Mouse (Mus musculus): ENCODE data around the gene Rhox4g.
"Not testable (repeated sequence)": the region's sequence is repeated elsewhere in the genome, so short reads cannot be mapped to it uniquely, and the experiment has no call there.

Gene Rhox4g

DNA sequence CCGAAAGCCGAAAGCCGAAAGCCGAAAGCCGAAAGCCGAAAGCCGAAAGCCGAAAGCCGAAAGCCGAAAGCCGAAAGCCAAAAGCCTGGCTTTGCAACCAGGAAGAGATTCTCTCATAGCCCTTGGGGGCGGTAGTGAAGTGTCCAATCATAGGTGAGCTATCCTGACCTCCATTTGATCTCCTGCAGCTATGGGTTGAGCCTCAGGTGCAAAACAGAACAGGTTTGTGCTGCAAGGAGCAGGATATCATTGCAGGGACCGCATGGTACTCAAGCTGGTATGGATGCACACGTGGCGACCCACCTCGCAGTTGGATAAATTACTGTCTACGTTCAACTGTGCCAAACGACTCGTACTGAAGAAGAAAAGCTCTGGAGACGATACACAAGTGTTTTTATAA lies at the start of gene Rhox4g:
Rhox4g (minus strand) TSS at position 101 of the 400 bp plus-strand sequence.
- DNase-seq (ENCODE audit: low read depth): not testable (repeated sequence)

- DNase-seq (ENCODE audit: low read depth): no peak
These were observed 41.1 kb upstream of the Rhox4g start for GRCm38 (mm10) chrX:37692261-37692660.

- DNase-seq (ENCODE audit: low read depth): no peak
These were observed 32.0 kb upstream of the Rhox4g start for GRCm38 (mm10) chrX:37683031-37683715.

DNA sequence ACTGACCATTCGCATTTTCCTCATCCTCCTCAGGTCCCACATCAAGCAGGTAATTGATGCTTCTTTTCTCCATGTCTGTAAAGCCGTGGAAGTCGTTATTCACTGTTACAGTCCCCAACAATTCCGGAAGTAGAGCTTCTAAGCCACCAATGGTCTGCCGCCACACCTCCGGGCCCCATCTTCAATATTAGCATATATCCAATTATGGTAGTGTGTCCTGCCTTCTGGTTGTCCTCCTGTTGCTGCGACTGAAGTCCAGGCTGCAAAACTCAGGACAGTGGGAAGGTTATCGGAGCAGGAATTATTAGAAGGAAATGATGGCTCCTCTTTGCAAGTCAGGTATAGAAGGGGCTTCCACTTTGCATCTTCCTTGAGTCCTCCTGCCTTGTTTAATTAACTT lies 22.1 kb upstream of the Rhox4g start, which contains the start of gene Rhox2h:
Rhox2h (minus strand) TSS at position 101 of the 400 bp plus-strand sequence.
- not testable (repeated sequence) for DNase-seq (ENCODE audit: low read depth)

DNA sequence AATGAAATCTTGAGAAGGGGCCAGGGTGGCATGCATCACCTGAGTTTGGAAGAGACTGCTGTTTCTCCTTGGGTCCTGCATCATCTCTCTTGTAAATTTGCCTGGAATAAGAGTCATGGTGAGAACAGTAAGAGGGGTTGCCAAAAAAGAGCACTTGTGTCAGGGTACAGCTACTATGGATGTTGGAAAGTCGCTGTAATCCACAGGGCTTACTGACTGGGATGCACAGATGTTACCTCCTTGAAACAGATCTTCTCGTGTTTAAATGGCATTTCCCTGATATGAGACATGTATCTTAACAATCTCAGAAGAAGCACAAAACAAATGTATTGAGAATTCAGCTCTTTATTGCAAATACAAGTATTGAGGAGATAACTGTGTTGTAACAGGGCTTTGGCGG lies 17.5 kb upstream of the Rhox4g start, which contains the start of gene Rhox3h:
Rhox3h (minus strand) TSS at position 101 of the 400 bp plus-strand sequence.
- not testable (repeated sequence) for DNase-seq (ENCODE audit: low read depth)

- DNase-seq (ENCODE audit: low read depth): not testable (repeated sequence)
These were observed 7.8 kb downstream of the Rhox4g start, which contains the start of gene Rhox2g for GRCm38 (mm10) chrX:37643370-37643769. Gene Rhox2g (minus strand): TSS chrX:37643470.

DNA sequence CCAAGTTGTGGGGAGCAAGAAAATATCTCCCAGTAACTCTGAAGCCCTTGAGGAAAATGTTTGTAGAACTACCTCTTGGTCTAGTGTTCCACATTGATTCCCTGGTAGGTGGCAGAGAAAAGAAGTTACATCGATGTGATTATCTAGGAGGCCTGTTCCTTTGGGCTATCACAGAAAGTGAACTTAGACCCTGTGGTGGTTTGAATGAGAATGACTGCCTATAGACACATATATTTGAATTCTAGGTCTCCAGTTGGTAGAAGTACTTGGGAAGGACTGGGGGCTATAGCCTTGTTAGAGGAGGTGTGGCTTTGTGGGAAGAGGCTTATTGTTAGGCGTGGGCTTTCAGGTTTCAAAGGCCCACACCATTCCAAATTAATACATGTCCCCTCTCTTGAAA lies 22.6 kb downstream of the Rhox4g start, which contains the start of gene Rhox3g:
Rhox3g (minus strand) TSS at position 101 of the 400 bp plus-strand sequence.
- DNase-seq (ENCODE audit: low read depth): not testable (repeated sequence)

GRCm38 (mm10) chrX:37607604-37608003 lies 43.5 kb downstream of the Rhox4g start, which contains the start of gene Rhox4f:
Gene Rhox4f (minus strand): TSS chrX:37607704.
- DNase-seq (ENCODE audit: low read depth): not testable (repeated sequence)

Data from c-Kit-positive CD71-positive TER-119-negative erythroid progenitor cells, embryonic 14.5 days (primary cell).